Mouse (Mus musculus) B cell, adult 2 months (primary cell): ENCODE results near the gene Cc2d2b.

Experiments
- DNase-seq, 2 experiments: peaks; one replicate each; pipeline ENCODE4 v3.0.0; 2022

Gene Cc2d2b

DNA sequence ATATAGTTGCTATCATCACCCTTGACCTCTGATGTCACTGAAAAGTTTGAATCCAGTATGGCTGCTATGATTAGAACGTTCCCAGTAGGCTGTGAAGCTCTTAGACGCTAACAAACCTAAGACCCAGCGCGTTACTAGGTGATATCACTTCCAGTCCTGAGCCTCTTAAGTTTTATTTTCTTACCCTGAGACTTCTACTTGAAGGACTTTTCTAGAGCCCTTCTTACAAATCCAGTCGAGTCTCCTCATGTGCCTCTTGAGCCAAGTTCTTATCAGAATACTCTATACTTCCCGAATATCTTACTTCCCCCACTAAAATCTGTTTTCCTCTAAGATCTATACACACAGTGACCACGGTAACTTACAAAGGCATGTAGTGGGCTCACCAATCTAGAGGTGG is 89.7 kb downstream of the Cc2d2b start:
- no peak for DNase-seq

DNA sequence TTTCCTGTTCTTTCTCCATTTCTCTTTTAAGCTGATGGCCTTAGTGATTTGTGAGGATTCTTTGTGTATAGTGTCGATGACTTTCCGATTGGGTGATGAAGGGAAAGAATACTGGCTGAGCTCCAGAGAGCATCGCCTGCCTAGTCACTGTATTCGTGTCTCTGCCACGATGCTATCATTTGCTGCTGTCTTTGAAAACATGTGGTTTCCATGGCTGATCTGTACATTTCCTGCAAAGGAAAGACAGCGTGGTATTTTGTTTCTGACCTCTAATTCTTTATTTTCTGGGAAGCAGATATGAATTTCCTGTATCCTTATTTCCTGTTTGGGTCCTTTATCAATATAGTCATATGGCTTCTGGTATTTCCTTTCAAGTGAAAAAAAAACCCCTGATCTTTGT is 91.8 kb downstream of the Cc2d2b start:
- DNase-seq, result no peak

GRCm38 (mm10) chr19:40841083-40841482 is 92.5 kb downstream of the Cc2d2b start:
- no peak for DNase-seq

- no peak for DNase-seq
These were observed 93.0 kb downstream of the Cc2d2b start for GRCm38 (mm10) chr19:40841593-40841992.

GRCm38 (mm10) chr19:40844731-40845130 is 96.2 kb downstream of the Cc2d2b start:
- DNase-seq, result no peak

- no peak for DNase-seq
These were observed 100.8 kb downstream of the Cc2d2b start for GRCm38 (mm10) chr19:40849391-40849790.

- no peak for DNase-seq
These were observed 111.0 kb downstream of the Cc2d2b start for GRCm38 (mm10) chr19:40859555-40859954.

DNA sequence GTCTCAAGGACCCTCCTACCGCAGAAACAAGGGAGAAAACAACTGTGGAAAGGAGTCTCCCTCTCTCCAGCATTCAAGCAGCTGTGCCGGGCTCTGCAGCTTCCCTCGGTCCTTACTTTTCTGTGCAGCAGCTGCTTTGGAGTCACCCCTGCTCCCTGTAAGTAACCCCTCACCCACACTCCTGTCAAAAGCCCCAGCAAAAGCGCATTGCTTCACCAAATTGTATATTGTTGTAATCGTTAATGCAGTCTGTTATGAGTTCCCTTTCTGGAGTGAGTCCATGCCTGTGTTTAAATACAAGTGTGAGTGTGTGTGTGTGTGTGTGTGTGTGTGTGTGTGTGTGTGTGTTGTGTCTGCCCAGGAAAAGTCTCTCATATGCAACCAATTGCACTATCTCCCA is 119.7 kb downstream of the Cc2d2b start:
- DNase-seq, result no peak

DNA sequence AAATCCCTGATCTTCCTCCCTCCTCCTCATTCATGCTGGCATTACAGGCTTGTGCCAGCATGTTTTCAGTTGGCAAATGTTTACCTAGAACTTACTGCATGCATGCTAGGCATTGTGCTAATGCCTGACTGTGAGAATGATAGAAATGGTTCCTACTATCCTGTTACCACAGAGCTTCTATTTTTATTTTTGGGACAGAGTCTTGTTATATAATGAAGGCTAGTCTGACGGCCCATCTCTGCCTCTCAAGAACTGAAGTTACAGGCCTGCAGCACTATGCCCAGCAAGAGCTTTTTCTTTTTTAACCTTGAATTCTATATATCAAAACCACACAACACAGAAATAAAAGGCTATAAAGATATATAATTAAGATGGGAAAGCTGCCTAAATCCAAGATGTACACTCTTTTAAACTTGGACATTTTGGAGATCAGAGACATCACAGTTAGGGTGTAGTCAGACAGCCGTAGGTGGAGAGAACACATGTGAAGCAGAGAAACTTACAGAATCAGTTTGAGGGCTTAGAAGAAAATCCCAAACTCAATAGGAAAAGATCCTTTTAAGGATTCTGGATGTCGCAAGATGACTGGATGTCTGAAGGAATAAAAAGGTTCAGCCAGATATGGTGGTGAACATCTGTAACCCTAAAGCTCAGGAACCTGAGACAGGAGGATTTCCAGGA is 121.0 kb downstream of the Cc2d2b start:
- DNase-seq, result no peak

- peak; percentile 91 to 92 for DNase-seq
These were observed 124.6 kb downstream of the Cc2d2b start for GRCm38 (mm10) chr19:40872955-40873665.
